Mouse (Mus musculus): Measurements from ENCODE around the gene Polr1e.

GRCm38 (mm10) chr4:45083487-45083886, 65.1 kb downstream of the Polr1e start:
- no peak for TF ChIP-seq CTCF (IDR thresholded peaks at IDR 0.05; ENCODE audit: low read depth, low read length)
- TF ChIP-seq POLR2A (IDR thresholded peaks at IDR 0.05; ENCODE audit: borderline replicate concordance, low read depth, low read length): no peak

Data from bone marrow macrophage, adult 2 months (primary cell).